Mouse (Mus musculus) stomach, embryonic 15.5 days (tissue): ENCODE results near the gene Gabrq. TPM values are rescaled to one million over a fixed set of nuclear protein-coding genes. Genes with fewer than 3 reads are reported as not detected.

Experiments used
- ATAC-seq: fragments of 200-750 bp; cut with Nextera tagmentation; 2 replicates; pipeline ENCODE4 v1.8.0; 2017; ENCODE audit warnings: low read depth, moderate number of reproducible peaks, moderate TSS enrichment; ENCODE audit not compliant: insufficient read depth, low FRiP score
- H3K27ac ChIP-seq: fragments of 300-500 bp; sonication (generic); 2 replicates; pipeline ENCODE4 v1.5.1; 2015; ENCODE audit warnings: mild to moderate bottlenecking, inconsistent platforms
- H3K27me3 ChIP-seq: fragments of 300-500 bp; sonication (generic); replicated peaks from 2 replicates; pipeline ENCODE4 v1.6.1; 2015; ENCODE audit warnings: inconsistent platforms
- H3K36me3 ChIP-seq: fragments of 300-500 bp; sonication (generic); 2 replicates; pipeline ENCODE4 v1.6.1; 2015; ENCODE audit warnings: inconsistent platforms
- H3K4me1 ChIP-seq: fragments of 300-500 bp; sonication (generic); 2 replicates; pipeline ENCODE4 v1.6.1; 2015; ENCODE audit warnings: inconsistent platforms
- H3K4me2 ChIP-seq: fragments of 300-500 bp; sonication (generic); 2 replicates; pipeline ENCODE4 v1.6.1; 2015; ENCODE audit warnings: mild to moderate bottlenecking, inconsistent platforms
- H3K4me3 ChIP-seq: fragments of 300-500 bp; sonication (generic); replicated peaks from 2 replicates; pipeline ENCODE4 v1.5.1; 2015; ENCODE audit warnings: inconsistent platforms
- H3K9ac ChIP-seq: fragments of 300-500 bp; sonication (generic); 2 replicates; pipeline ENCODE4 v1.6.1; 2015; ENCODE audit warnings: inconsistent platforms
- H3K9me3 ChIP-seq: fragments of 300-500 bp; sonication (generic); 2 replicates; pipeline ENCODE4 v1.6.1; 2016; ENCODE audit warnings: inconsistent platforms
- WGBS: fragments of 180-500 bp; shearing (Covaris S2); methylation state at CpG from one replicate; pipeline ENCODE4 v1.1.7; 2015; 5-methylcytosine and 5-hydroxymethylcytosine counted together
- polyA plus RNA-seq: library from polyadenylated mRNA; unstranded; fragments of >200 nt; fragmentation: Nextera tagmentation; extraction: Ambion mirVana; gene quantifications from 2 replicates; pipeline ENCODE4 v1.2.1, GENCODE M21; 2015

Gabrq gene
- 0.50 and 0.92 TPM in 2 replicates for polyA plus RNA-seq

- Histone ChIP-seq H3K36me3 (no peaks in the 10 kb centered on the region), H3K4me1 (no peaks in the 10 kb centered on the region), H3K9me3 (no peaks in the 10 kb centered on the region), H3K27me3 (peaks cover 5% of the 10 kb centered on the region; the same call in 1 of the 2 replicates), H3K4me2 (peak within 1 kb of the TSS; percentile 61), H3K4me3 (peak within 1 kb of the TSS; percentile 31), H3K9ac (no peak within 1 kb of the TSS), H3K27ac (no peak within 1 kb of the TSS)
- 26% methylated on average over 43 of the region's 43 CpGs for WGBS
- peak; percentile 81 for ATAC-seq
These were observed at the start of gene Gabrq for GRCm38 (mm10) chrX:72824776-72825588. Gabrq (plus strand) TSS chrX:72825178.

GRCm38 (mm10) chrX:72788773-72789557, 36.0 kb upstream of the Gabrq start:
- H3K9me3 ChIP-seq = no peaks in the 10 kb centered on the region
- H3K27ac ChIP-seq = no peak overlapping the region
- ATAC-seq = no peak
- H3K4me1 ChIP-seq = no peaks in the 10 kb centered on the region
- H3K4me3 ChIP-seq = no peak overlapping the region
- 21% methylated on average over 1 of the region's 1 CpGs for WGBS
- H3K36me3 ChIP-seq = no peaks in the 10 kb centered on the region
- H3K9ac ChIP-seq = no peak overlapping the region
- H3K27me3 ChIP-seq = no peaks in the 10 kb centered on the region
- no peak overlapping the region for H3K4me2 ChIP-seq

GRCm38 (mm10) chrX:72789558-72789871, 35.5 kb upstream of the Gabrq start:
- Histone ChIP-seq H3K4me3 (no peak overlapping the region), H3K9ac (no peak overlapping the region), H3K27me3 (no peaks in the 10 kb centered on the region), H3K9me3 (no peaks in the 10 kb centered on the region), H3K36me3 (no peaks in the 10 kb centered on the region), H3K27ac (no peak overlapping the region), H3K4me2 (no peak overlapping the region), H3K4me1 (no peaks in the 10 kb centered on the region)
- ATAC-seq = no peak

- H3K27me3 ChIP-seq = no peaks in the 10 kb centered on the region; the same call in 1 of the 2 replicates
- ATAC-seq = no peak
- no peak overlapping the region for H3K9ac ChIP-seq
- WGBS = 4% methylated on average over 5 of the region's 5 CpGs
- H3K9me3 ChIP-seq = no peaks in the 10 kb centered on the region
- no peak overlapping the region for H3K27ac ChIP-seq
- H3K36me3 ChIP-seq = no peaks in the 10 kb centered on the region
- no peak overlapping the region for H3K4me3 ChIP-seq
- H3K4me1 ChIP-seq = no peaks in the 10 kb centered on the region
- no peak overlapping the region for H3K4me2 ChIP-seq
These were observed 5.4 kb upstream of the Gabrq start for GRCm38 (mm10) chrX:72819594-72819993.

- ATAC-seq = no peak
- Histone ChIP-seq H3K27ac (no peak overlapping the region), H3K4me2 (no peak overlapping the region), H3K9me3 (no peaks in the 10 kb centered on the region), H3K36me3 (no peaks in the 10 kb centered on the region), H3K9ac (no peak overlapping the region), H3K27me3 (peaks cover 5% of the 10 kb centered on the region; the same call in 1 of the 2 replicates), H3K4me1 (no peaks in the 10 kb centered on the region), H3K4me3 (no peak overlapping the region)
- WGBS = 69% methylated on average over 2 of the region's 2 CpGs
These were observed 1.7 kb upstream of the Gabrq start for GRCm38 (mm10) chrX:72823310-72823709.

GRCm38 (mm10) chrX:72825589-72825905, 569 bp downstream of the Gabrq start:
- WGBS = 40% methylated on average over 7 of the region's 7 CpGs

More at GRCm38 (mm10) chrX:72825589-72825905, 569 bp downstream of the Gabrq start:
- ATAC-seq = no peak
- peak overlapping the region; percentile 61 for H3K4me2 ChIP-seq
- H3K9me3 ChIP-seq = no peaks in the 10 kb centered on the region
- no peak overlapping the region for H3K9ac ChIP-seq
- no peaks in the 10 kb centered on the region for H3K4me1 ChIP-seq
- peaks cover 5% of the 10 kb centered on the region; the same call in 1 of the 2 replicates for H3K27me3 ChIP-seq
- H3K36me3 ChIP-seq = no peaks in the 10 kb centered on the region
- H3K4me3 ChIP-seq = peak overlapping the region; percentile 31
- H3K27ac ChIP-seq = no peak overlapping the region

Other genes with a start within 250 kb of the Gabrq start
- 2.9 and 3.1 TPM in 2 replicates for gene Gabra3, start 168.3 kb upstream of the Gabrq start, polyA plus RNA-seq
- gene Cetn2, start 93.2 kb downstream of the Gabrq start, polyA plus RNA-seq = 64.8 and 75.0 TPM in 2 replicates
- 29.6 and 32.1 TPM in 2 replicates for gene Nsdhl, start 93.4 kb downstream of the Gabrq start, polyA plus RNA-seq
- 11.1 and 13.8 TPM in 2 replicates for gene Zfp185, start 162.2 kb downstream of the Gabrq start, polyA plus RNA-seq
- 0.14 and 0.17 TPM in 2 replicates for gene Pnma5, start 211.9 kb downstream of the Gabrq start, polyA plus RNA-seq
- gene Pnma3, start 239.6 kb downstream of the Gabrq start, polyA plus RNA-seq = 0.13 and 0.21 TPM in 2 replicates